Mouse (Mus musculus): ENCODE measurements at regions not wholly inside any gene's neighbourhood (a gene's known extent, or its start where the extent isn't known, plus 50 kb on each side); places are given as distances from the start of the nearest gene placed in this dataset.

DNA sequence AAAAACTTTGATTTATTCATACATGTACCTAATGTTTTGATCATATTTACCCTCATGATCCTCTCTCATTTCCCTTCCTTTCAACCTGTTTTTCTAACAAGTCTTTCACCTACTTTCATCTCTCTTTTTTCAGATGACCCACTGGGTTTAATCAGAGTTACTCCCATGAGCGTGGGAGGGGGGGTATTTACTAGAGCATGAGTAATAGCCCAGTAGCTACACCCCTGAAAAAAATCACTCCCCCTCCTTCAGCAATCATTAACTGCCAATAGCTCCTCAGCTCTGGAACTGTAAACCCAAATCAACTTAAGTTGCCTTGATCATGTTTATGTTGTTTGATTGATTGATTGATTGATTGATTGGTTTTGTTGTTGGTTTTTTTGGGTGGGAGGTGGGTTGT lies 241.4 kb upstream of the Zpld1 start:
- DNase-seq (ENCODE audit: low spot score), result no peak
- no peak overlapping the region for H3K27ac ChIP-seq (replicated peaks; ENCODE audit: low read depth, low read length)
- no peaks in the 10 kb centered on the region for H3K36me3 ChIP-seq (replicated peaks; ENCODE audit: control insufficient read depth, insufficient read depth, low read depth, low read length)
- no peaks in the 10 kb centered on the region for H3K4me1 ChIP-seq (ENCODE audit: control insufficient read depth, insufficient read depth, low read length)
- no peak overlapping the region for H3K4me2 ChIP-seq (ENCODE audit: low read depth, low read length)
- H3K9me3 ChIP-seq (replicated peaks; ENCODE audit: control insufficient read depth, low read length), result no peaks in the 10 kb centered on the region
- H3K4me3 ChIP-seq (ENCODE audit: low read depth, low read length), result no peak overlapping the region
- 61% methylated on average over 1 of the region's 1 CpGs for WGBS
- no peak overlapping the region for H3K9ac ChIP-seq (replicated peaks; ENCODE audit: low read length)
- H3K27me3 ChIP-seq (ENCODE audit: control insufficient read depth, insufficient read depth, low read length), result no peaks in the 10 kb centered on the region
- ATAC-seq (replicated peaks; ENCODE audit: insufficient number of reproducible peaks, low FRiP score, low TSS enrichment, low read depth), result no peak

DNA sequence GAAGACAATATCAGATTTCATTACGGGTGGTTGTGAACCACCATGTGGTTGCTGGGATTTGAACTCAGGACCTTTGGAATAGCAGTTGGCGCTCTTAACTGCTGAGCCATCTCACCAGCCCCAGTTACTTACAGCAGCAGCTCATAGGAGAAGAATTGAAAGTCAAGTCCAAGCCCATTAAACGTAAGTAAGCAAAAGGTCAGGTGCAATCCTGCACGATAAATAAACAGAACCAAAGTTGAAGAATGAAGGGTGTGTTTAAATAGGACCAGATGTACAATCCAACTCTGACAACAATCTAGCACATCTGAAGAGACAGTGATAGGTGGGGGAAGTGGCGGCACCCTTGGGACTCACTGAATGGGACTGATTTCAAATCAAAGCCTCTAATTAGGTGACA lies 239.8 kb upstream of the Zpld1 start:
- 76% methylated on average over 5 of the region's 5 CpGs for WGBS
- H3K9me3 ChIP-seq (replicated peaks; ENCODE audit: control insufficient read depth, low read length), result no peaks in the 10 kb centered on the region
- H3K36me3 ChIP-seq (replicated peaks; ENCODE audit: control insufficient read depth, insufficient read depth, low read depth, low read length), result no peaks in the 10 kb centered on the region
- H3K4me1 ChIP-seq (ENCODE audit: control insufficient read depth, insufficient read depth, low read length), result no peaks in the 10 kb centered on the region
- H3K4me3 ChIP-seq (ENCODE audit: low read depth, low read length), result no peak overlapping the region
- no peak overlapping the region for H3K27ac ChIP-seq (replicated peaks; ENCODE audit: low read depth, low read length)
- H3K27me3 ChIP-seq (ENCODE audit: control insufficient read depth, insufficient read depth, low read length), result no peaks in the 10 kb centered on the region
- no peak for ATAC-seq (replicated peaks; ENCODE audit: insufficient number of reproducible peaks, low FRiP score, low TSS enrichment, low read depth)
- H3K9ac ChIP-seq (replicated peaks; ENCODE audit: low read length), result no peak overlapping the region
- H3K4me2 ChIP-seq (ENCODE audit: low read depth, low read length), result no peak overlapping the region
- no peak for DNase-seq (ENCODE audit: low spot score)

- Histone ChIP-seq H3K27me3 (ENCODE audit: control insufficient read depth, insufficient read depth, low read length) (no peaks in the 10 kb centered on the region), H3K4me2 (ENCODE audit: low read depth, low read length) (no peak overlapping the region), H3K4me3 (ENCODE audit: low read depth, low read length) (no peak overlapping the region), H3K9me3 (replicated peaks; ENCODE audit: control insufficient read depth, low read length) (no peaks in the 10 kb centered on the region), H3K36me3 (replicated peaks; ENCODE audit: control insufficient read depth, insufficient read depth, low read depth, low read length) (no peaks in the 10 kb centered on the region), H3K9ac (replicated peaks; ENCODE audit: low read length) (no peak overlapping the region), H3K27ac (replicated peaks; ENCODE audit: low read depth, low read length) (no peak overlapping the region), H3K4me1 (ENCODE audit: control insufficient read depth, insufficient read depth, low read length) (no peaks in the 10 kb centered on the region)
- ATAC-seq (replicated peaks; ENCODE audit: insufficient number of reproducible peaks, low FRiP score, low TSS enrichment, low read depth) (no peak), DNase-seq (ENCODE audit: low spot score) (no peak)
- 87% methylated on average over 3 of the region's 3 CpGs for WGBS
These were observed 234.9 kb upstream of the Zpld1 start for GRCm38 (mm10) chr16:55532686-55533085.

- ATAC-seq (replicated peaks; ENCODE audit: insufficient number of reproducible peaks, low FRiP score, low TSS enrichment, low read depth), result no peak
- Histone ChIP-seq H3K9ac (replicated peaks; ENCODE audit: low read length) (no peak overlapping the region), H3K27ac (replicated peaks; ENCODE audit: low read depth, low read length) (no peak overlapping the region), H3K9me3 (replicated peaks; ENCODE audit: control insufficient read depth, low read length) (no peaks in the 10 kb centered on the region), H3K4me3 (ENCODE audit: low read depth, low read length) (no peak overlapping the region), H3K4me1 (ENCODE audit: control insufficient read depth, insufficient read depth, low read length) (no peaks in the 10 kb centered on the region), H3K27me3 (ENCODE audit: control insufficient read depth, insufficient read depth, low read length) (no peaks in the 10 kb centered on the region), H3K4me2 (ENCODE audit: low read depth, low read length) (no peak overlapping the region), H3K36me3 (replicated peaks; ENCODE audit: control insufficient read depth, insufficient read depth, low read depth, low read length) (no peaks in the 10 kb centered on the region)
- DNase-seq (ENCODE audit: low spot score), result no peak
These were observed 233.1 kb upstream of the Zpld1 start for GRCm38 (mm10) chr16:55530844-55531243.

DNA sequence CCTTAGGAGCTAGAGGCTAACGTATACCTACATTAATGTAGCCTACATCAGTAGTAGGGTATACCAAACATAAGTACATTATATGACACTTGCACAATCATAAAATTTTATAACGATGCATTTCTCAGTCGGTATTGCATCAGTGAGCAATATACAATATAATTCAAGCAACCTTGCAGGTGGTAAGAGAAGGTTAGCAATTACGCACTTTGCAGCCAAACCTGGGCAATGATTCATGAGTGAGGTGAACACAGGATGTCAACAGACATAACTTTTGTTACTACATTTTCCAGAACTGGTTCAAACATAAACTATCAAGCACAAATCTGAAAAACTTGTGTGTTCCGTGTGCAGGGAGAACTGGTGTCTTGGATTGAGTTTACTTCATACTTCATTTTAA lies 229.9 kb upstream of the Zpld1 start:
- 90% methylated on average over 5 of the region's 5 CpGs for WGBS
- Histone ChIP-seq H3K27me3 (ENCODE audit: control insufficient read depth, insufficient read depth, low read length) (no peaks in the 10 kb centered on the region), H3K27ac (replicated peaks; ENCODE audit: low read depth, low read length) (no peak overlapping the region), H3K4me3 (ENCODE audit: low read depth, low read length) (no peak overlapping the region), H3K9ac (replicated peaks; ENCODE audit: low read length) (no peak overlapping the region), H3K9me3 (replicated peaks; ENCODE audit: control insufficient read depth, low read length) (no peaks in the 10 kb centered on the region), H3K4me1 (ENCODE audit: control insufficient read depth, insufficient read depth, low read length) (no peaks in the 10 kb centered on the region), H3K4me2 (ENCODE audit: low read depth, low read length) (no peak overlapping the region), H3K36me3 (replicated peaks; ENCODE audit: control insufficient read depth, insufficient read depth, low read depth, low read length) (no peaks in the 10 kb centered on the region)
- ATAC-seq (replicated peaks; ENCODE audit: insufficient number of reproducible peaks, low FRiP score, low TSS enrichment, low read depth) (no peak), DNase-seq (ENCODE audit: low spot score) (no peak)

DNA sequence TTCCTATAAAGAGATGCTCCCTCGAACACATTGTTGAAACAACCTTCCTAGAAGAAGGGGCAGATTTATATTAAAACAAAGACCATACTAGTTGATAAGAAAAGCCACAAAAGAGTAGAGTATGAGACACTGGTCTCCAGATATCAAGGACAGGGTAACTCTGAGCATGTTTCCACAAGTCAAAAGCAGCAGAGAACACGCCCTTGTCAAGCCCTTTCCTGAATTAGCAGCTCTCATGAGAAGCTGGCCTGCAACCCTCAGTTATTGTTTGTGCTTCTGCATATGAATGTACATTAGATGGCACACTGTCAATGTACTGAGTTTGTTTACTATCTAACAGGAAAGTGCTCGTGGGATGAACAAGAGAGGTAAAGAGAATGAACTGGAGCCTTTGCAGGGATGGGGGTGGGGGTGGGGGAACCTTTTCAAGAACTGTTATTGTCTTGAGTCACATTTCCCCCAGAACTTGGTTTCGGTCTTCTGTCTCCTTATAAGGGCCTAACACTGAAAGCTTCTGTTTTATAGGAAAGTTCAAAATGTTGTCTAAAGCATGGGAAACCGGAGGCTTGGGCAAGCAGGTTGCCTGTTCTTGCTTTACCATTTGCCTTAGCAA lies 228.6 kb upstream of the Zpld1 start:
- H3K4me2 ChIP-seq (ENCODE audit: low read depth, low read length), result no peak overlapping the region
- no peaks in the 10 kb centered on the region for H3K4me1 ChIP-seq (ENCODE audit: control insufficient read depth, insufficient read depth, low read length)
- H3K27me3 ChIP-seq (ENCODE audit: control insufficient read depth, insufficient read depth, low read length), result no peaks in the 10 kb centered on the region
- H3K9ac ChIP-seq (replicated peaks; ENCODE audit: low read length), result no peak overlapping the region
- H3K4me3 ChIP-seq (ENCODE audit: low read depth, low read length), result no peak overlapping the region
- WGBS, result 75% methylated on average over 5 of the region's 5 CpGs
- no peaks in the 10 kb centered on the region for H3K9me3 ChIP-seq (replicated peaks; ENCODE audit: control insufficient read depth, low read length)
- no peak overlapping the region for H3K27ac ChIP-seq (replicated peaks; ENCODE audit: low read depth, low read length)
- no peaks in the 10 kb centered on the region for H3K36me3 ChIP-seq (replicated peaks; ENCODE audit: control insufficient read depth, insufficient read depth, low read depth, low read length)
- DNase-seq (ENCODE audit: low spot score) (no peak), ATAC-seq (replicated peaks; ENCODE audit: insufficient number of reproducible peaks, low FRiP score, low TSS enrichment, low read depth) (no peak)

DNA sequence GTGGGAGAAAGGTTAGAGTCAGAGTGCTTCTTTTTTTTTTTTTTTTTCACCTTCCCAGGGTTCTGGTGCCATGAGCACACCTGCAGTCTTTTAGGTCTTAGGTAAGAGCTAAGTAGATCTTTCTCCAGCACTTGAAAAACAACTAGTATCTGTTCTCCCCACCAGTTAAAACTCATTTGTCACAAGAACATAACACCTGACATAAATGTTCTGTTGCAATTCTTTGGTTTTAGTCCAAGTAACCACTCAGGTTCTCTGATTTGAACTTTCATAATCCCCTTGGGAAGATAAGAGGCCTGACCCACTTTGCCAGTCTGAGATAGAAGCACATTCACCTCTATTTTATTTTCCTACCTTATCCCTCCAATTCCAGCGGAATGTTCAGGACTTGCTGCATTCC lies 225.5 kb upstream of the Zpld1 start:
- 88% methylated on average over 1 of the region's 1 CpGs for WGBS
- no peak for ATAC-seq (replicated peaks; ENCODE audit: insufficient number of reproducible peaks, low FRiP score, low TSS enrichment, low read depth)

GRCm38 (mm10) chr16:55522283-55522682 lies 224.5 kb upstream of the Zpld1 start:
- Histone ChIP-seq H3K9ac (replicated peaks; ENCODE audit: low read length) (no peak overlapping the region), H3K9me3 (replicated peaks; ENCODE audit: control insufficient read depth, low read length) (no peaks in the 10 kb centered on the region), H3K27ac (replicated peaks; ENCODE audit: low read depth, low read length) (no peak overlapping the region), H3K27me3 (ENCODE audit: control insufficient read depth, insufficient read depth, low read length) (no peaks in the 10 kb centered on the region), H3K4me1 (ENCODE audit: control insufficient read depth, insufficient read depth, low read length) (no peaks in the 10 kb centered on the region), H3K4me2 (ENCODE audit: low read depth, low read length) (no peak overlapping the region), H3K36me3 (replicated peaks; ENCODE audit: control insufficient read depth, insufficient read depth, low read depth, low read length) (no peaks in the 10 kb centered on the region), H3K4me3 (ENCODE audit: low read depth, low read length) (no peak overlapping the region)
- no peak for ATAC-seq (replicated peaks; ENCODE audit: insufficient number of reproducible peaks, low FRiP score, low TSS enrichment, low read depth)
- no peak for DNase-seq (ENCODE audit: low spot score)
- 75% methylated on average over 1 of the region's 1 CpGs for WGBS

More for the DNA sequence above, 225.5 kb upstream of the Zpld1 start:
- Histone ChIP-seq H3K27ac (replicated peaks; ENCODE audit: low read depth, low read length) (no peak overlapping the region), H3K36me3 (replicated peaks; ENCODE audit: control insufficient read depth, insufficient read depth, low read depth, low read length) (no peaks in the 10 kb centered on the region), H3K27me3 (ENCODE audit: control insufficient read depth, insufficient read depth, low read length) (no peaks in the 10 kb centered on the region), H3K9ac (replicated peaks; ENCODE audit: low read length) (no peak overlapping the region), H3K9me3 (replicated peaks; ENCODE audit: control insufficient read depth, low read length) (no peaks in the 10 kb centered on the region), H3K4me2 (ENCODE audit: low read depth, low read length) (no peak overlapping the region), H3K4me1 (ENCODE audit: control insufficient read depth, insufficient read depth, low read length) (no peaks in the 10 kb centered on the region), H3K4me3 (ENCODE audit: low read depth, low read length) (no peak overlapping the region)
- no peak for DNase-seq (ENCODE audit: low spot score)
